Mouse (Mus musculus) midbrain, embryonic 12.5 days (tissue): Measurements from ENCODE around the gene Epsti1. TPM values are rescaled to one million over a fixed set of nuclear protein-coding genes. Genes with fewer than 3 reads are reported as not detected.
A peak's percentile ranks its signal among the peaks of the same experiment; 100 is the strongest.
"Not testable (repeated sequence)": the region's sequence is repeated elsewhere in the genome, so short reads cannot be mapped to it uniquely, and the experiment has no call there.

Source experiments
- ATAC-seq: fragments of 200-750 bp; cut with Nextera tagmentation; 2 replicates; pipeline ENCODE4 v1.8.0; 2017; ENCODE audit warnings: low read depth, moderate TSS enrichment, moderate library complexity; ENCODE audit not compliant: low FRiP score
- H3K27ac ChIP-seq: fragments of 300-500 bp; sonication (generic); replicated peaks from 2 replicates; pipeline ENCODE4 v1.5.1; 2016; ENCODE audit warnings: mild to moderate bottlenecking
- H3K27me3 ChIP-seq: fragments of 300-500 bp; sonication (generic); 2 replicates; pipeline ENCODE4 v1.6.1; 2016; ENCODE audit warnings: mild to moderate bottlenecking
- H3K36me3 ChIP-seq: fragments of 300-500 bp; sonication (generic); 2 replicates; pipeline ENCODE4 v1.6.1; 2016
- H3K4me1 ChIP-seq: fragments of 300-500 bp; sonication (generic); 2 replicates; pipeline ENCODE4 v1.6.1; 2016
- H3K4me2 ChIP-seq: fragments of 300-500 bp; sonication (generic); replicated peaks from 2 replicates; pipeline ENCODE4 v1.6.1; 2016; ENCODE audit warnings: mild to moderate bottlenecking, moderate library complexity
- H3K4me3 ChIP-seq: fragments of 300-500 bp; sonication (generic); 2 replicates; pipeline ENCODE4 v1.5.1; 2016; ENCODE audit warnings: mild to moderate bottlenecking
- H3K9ac ChIP-seq: fragments of 300-500 bp; sonication (generic); replicated peaks from 2 replicates; pipeline ENCODE4 v1.6.1; 2016; ENCODE audit warnings: mild to moderate bottlenecking, moderate library complexity
- H3K9me3 ChIP-seq: fragments of 300-500 bp; sonication (generic); 2 replicates; pipeline ENCODE4 v1.6.1; 2016; ENCODE audit warnings: mild to moderate bottlenecking
- WGBS: fragments of 180-500 bp; shearing (Covaris S2); methylation state at CpG from one replicate; pipeline ENCODE4 v1.1.7; 2016; 5-methylcytosine and 5-hydroxymethylcytosine counted together
- polyA plus RNA-seq: library from polyadenylated mRNA; unstranded; fragments of >200 nt; fragmentation: Nextera tagmentation; extraction: Ambion mirVana; gene quantifications from 2 replicates; pipeline ENCODE4 v1.2.1, GENCODE M21; 2016

Epsti1 gene
- 0.16 and 0.52 TPM in 2 replicates for polyA plus RNA-seq

DNA sequence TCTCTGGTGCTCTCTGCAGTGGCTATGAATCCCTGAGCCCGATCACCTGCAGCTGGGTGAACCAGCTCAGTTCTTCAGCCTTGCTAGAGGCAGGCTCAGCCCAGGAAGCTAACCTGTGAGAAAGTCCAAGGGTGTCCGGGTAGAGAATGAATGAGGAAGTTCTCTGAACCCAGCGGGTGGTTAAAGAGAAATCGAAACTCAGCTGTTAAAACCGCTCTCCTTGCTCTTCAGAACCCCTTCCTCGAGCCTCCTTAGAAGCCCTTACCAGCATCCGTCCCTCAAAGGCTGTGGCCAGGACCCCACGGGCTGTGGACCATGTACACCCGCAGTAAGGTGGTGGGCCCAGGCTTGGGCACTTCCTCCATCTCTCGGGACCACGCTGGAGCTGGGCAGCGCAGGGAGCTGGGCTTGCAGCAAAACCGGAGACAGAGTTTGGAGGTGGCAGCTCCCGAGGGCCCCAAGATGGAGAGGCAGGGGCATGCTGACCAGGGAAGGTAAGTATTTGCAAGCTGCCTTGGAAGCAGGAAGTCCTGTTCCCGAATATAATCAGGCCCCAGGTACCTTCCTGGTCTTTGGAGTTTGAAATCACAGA, at the start of gene Epsti1:
TSS of gene Epsti1 (plus strand) at position 69 of the 592 bp plus-strand sequence.
- no peaks in the 10 kb centered on the region for H3K36me3 ChIP-seq
- no peak within 1 kb of the TSS for H3K27ac ChIP-seq
- H3K4me1 ChIP-seq: no peaks in the 10 kb centered on the region; the same call in 1 of the 2 replicates
- no peaks in the 10 kb centered on the region for H3K27me3 ChIP-seq
- no peak within 1 kb of the TSS for H3K9ac ChIP-seq
- H3K4me3 ChIP-seq: no peak within 1 kb of the TSS
- 66% methylated on average over 15 of the region's 15 CpGs for WGBS
- ATAC-seq: no peak
- H3K9me3 ChIP-seq: no peaks in the 10 kb centered on the region
- no peak within 1 kb of the TSS for H3K4me2 ChIP-seq

DNA sequence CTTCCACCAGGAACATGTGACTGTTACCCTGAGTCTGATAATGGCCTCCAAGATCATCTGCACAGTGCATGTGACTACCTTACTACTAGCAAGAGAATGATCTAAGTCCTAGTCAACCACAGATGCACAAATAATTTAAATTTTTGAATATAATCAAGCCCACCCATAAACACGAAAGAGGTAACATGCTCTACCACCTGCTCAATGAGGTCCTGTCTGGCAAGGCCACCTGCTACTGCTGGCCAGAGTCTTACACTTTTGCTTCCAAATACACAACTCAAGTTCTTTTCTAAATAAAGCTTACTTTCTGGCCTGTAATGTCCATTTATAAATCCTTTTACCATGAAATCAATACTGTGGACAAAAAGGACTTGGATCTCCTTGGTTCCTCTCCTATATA, 44.1 kb upstream of the Epsti1 start:
- no peak overlapping the region for H3K4me2 ChIP-seq
- H3K36me3 ChIP-seq: peaks cover 3% of the 10 kb centered on the region; the same call in 1 of the 2 replicates
- WGBS: 93% methylated on average over 1 of the region's 1 CpGs
- no peak for ATAC-seq
- no peaks in the 10 kb centered on the region for H3K9me3 ChIP-seq
- no peaks in the 10 kb centered on the region for H3K27me3 ChIP-seq
- H3K4me1 ChIP-seq: peaks cover 8% of the 10 kb centered on the region
- H3K27ac ChIP-seq: no peak overlapping the region
- no peak overlapping the region for H3K9ac ChIP-seq
- H3K4me3 ChIP-seq: no peak overlapping the region

DNA sequence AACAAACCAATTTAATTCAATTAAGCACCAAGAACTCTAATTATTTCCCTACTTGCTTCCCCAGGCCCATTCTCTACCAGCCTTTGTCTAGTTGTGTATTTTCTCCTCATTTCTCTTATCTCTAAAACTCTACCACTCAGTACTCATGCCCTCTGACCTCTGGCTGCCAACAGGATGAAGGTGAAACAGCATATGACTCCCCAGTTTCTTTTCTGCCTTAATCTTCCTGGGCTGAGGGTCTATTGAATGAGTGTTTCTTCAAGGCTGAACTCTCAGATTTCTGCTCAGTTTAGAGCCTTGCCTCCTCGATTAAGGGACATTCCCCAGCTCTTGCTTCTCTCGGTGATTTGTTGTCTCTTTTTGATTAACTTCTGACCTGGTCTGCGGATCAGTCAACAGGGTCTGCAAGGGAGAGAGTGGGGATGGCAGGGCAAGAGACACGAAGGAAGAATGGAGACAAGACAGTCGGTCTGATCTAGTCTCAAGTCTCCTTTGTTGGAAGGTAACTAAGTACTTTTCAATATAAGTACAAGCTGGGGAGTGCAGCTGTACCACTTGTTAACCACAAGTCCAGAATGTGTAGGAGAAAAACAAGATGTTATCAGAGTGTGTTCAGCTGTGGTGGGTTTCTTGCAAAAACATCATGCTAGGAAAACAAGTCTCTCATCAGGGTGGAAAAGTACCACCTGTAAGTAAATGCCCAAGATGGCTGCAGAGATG, 43.0 kb upstream of the Epsti1 start:
- no peak overlapping the region for H3K4me3 ChIP-seq
- H3K4me2 ChIP-seq: no peak overlapping the region
- no peak for ATAC-seq
- peaks cover 8% of the 10 kb centered on the region for H3K4me1 ChIP-seq
- no peaks in the 10 kb centered on the region for H3K9me3 ChIP-seq
- 59% methylated on average over 5 of the region's 5 CpGs for WGBS
- no peak overlapping the region for H3K9ac ChIP-seq
- no peaks in the 10 kb centered on the region for H3K36me3 ChIP-seq
- no peak overlapping the region for H3K27ac ChIP-seq
- H3K27me3 ChIP-seq: no peaks in the 10 kb centered on the region

DNA sequence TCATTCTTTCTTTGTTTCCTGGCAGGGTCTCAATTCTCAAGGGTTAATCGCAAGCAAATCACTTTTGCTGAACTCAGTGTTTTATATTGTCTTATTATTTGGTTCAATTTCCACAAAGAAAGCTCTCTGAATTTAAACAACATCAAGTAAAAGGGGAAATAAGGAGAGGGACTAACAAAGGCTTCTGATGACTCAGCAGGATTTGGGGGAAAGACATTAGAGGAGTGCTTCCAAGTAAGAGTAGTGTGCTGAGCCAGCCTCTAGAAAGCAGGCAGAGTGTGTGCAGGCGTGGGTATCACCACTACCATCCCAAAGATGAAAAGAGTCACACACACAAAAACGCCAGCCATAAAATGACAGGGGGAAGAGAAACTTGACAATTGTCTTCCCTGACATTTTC, 40.0 kb upstream of the Epsti1 start:
- Histone ChIP-seq H3K9ac (no peak overlapping the region), H3K9me3 (no peaks in the 10 kb centered on the region), H3K27ac (no peak overlapping the region), H3K27me3 (no peaks in the 10 kb centered on the region), H3K4me3 (no peak overlapping the region), H3K4me1 (peaks cover 8% of the 10 kb centered on the region), H3K4me2 (no peak overlapping the region), H3K36me3 (no peaks in the 10 kb centered on the region)
- ATAC-seq: no peak
- 67% methylated on average over 3 of the region's 3 CpGs for WGBS

DNA sequence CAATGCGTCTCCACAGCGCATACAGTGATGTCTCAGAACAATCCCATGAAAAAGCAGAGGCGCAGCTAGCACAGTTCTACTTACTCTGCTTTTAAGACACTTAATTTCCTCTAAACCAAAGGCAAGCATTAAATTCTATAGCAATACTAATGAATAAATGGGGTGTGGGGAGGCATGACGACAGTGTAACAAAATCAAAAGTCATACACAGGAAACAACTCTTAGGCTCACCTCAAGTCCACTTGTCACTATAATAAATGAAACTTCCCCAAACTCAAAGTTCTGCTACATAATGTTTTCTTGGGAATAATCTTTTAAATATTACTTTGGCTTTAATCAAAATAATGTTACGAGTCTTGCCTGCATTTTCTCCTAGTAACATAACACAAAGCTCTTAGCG, 39.5 kb upstream of the Epsti1 start:
- Histone ChIP-seq H3K4me3 (no peak overlapping the region), H3K9ac (no peak overlapping the region), H3K36me3 (no peaks in the 10 kb centered on the region), H3K4me1 (peaks cover 8% of the 10 kb centered on the region), H3K27ac (no peak overlapping the region), H3K27me3 (no peaks in the 10 kb centered on the region), H3K9me3 (no peaks in the 10 kb centered on the region), H3K4me2 (no peak overlapping the region)
- 92% methylated on average over 6 of the region's 6 CpGs for WGBS
- ATAC-seq: no peak

DNA sequence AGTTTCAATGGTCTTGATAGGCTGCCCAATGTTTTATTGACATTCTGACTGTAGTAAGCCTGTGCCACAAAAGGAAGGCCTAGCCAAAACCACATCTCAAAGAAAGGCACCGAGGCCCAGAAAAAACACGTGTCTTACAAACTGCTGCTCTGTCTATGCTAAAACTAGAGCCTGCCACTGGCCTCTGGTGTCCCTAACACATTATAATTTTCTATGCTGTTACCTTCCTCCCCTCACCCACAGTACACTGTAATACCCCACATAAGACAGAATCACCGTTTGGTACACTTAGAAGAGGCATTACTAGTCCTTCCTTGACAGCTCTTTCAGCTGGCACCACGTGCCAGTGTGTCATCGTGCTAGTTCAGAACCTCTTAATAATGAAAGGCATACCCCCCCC, 36.4 kb upstream of the Epsti1 start:
- Histone ChIP-seq H3K4me1 (peaks cover 8% of the 10 kb centered on the region), H3K27me3 (no peaks in the 10 kb centered on the region), H3K4me3 (no peak overlapping the region), H3K36me3 (no peaks in the 10 kb centered on the region), H3K4me2 (no peak overlapping the region), H3K9me3 (no peaks in the 10 kb centered on the region), H3K27ac (no peak overlapping the region), H3K9ac (no peak overlapping the region)
- 98% methylated on average over 5 of the region's 5 CpGs for WGBS
- no peak for ATAC-seq

DNA sequence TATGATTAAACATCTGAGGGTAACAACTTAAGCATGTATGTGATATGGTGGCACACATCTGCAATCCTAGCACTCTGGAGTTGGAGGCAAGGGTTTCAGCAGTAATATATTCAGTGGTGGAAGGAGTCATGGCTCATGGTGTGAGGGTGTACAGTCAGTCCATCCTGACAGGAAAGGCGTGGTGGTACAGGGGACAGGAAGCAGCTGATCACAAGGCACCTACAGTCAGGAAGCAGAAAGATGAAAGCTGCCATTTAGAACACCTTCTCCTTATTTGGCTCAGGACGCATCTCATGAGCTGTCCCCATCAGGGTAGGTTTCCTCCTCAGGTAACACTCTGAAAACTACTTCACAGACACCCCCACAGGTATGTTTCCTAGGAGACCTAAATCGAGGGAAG, 33.1 kb upstream of the Epsti1 start:
- Histone ChIP-seq H3K27ac (no peak overlapping the region), H3K9me3 (no peaks in the 10 kb centered on the region)
- ATAC-seq: no peak

DNA sequence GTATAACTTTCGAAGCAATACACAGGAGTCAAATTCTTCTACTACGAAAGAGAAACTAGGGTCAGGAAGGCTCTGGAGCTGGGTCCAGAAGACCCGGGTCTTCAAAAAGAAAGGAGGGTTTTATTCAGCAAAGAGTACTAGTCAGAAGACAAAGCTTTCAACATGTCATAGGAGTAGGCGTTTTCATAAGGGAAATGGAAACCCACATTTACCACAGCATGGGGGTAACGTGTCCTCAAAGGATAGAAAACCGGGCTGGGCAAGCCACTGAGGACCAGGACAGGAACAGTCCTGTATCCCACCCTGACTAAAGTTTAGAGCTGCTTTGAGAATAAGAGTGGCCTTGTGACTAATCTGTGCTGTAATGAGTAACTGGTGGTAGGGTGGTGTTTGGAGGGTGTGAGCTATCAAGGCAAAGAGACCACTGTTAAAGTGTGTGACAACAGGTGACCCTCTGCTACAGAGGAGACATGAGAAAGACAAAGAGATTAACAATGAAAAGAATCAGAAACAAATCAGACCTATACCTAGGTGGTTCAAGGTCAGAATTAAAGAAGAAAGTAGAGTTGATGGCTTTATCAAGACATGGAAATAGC, 32.6 kb upstream of the Epsti1 start:
- 91% methylated on average over 6 of the region's 6 CpGs for WGBS
- H3K27ac ChIP-seq: no peak overlapping the region
- 0 out of 2 replicates have a peak, but pooled peaks cover 3% of the 10 kb centered on the region for H3K4me1 ChIP-seq
- ATAC-seq: no peak
- H3K4me2 ChIP-seq: no peak overlapping the region
- no peak overlapping the region for H3K4me3 ChIP-seq
- no peak overlapping the region for H3K9ac ChIP-seq
- no peaks in the 10 kb centered on the region for H3K9me3 ChIP-seq
- H3K36me3 ChIP-seq: no peaks in the 10 kb centered on the region
- H3K27me3 ChIP-seq: no peaks in the 10 kb centered on the region

More for the DNA sequence above, 33.1 kb upstream of the Epsti1 start:
- no peak overlapping the region for H3K9ac ChIP-seq
- no peak overlapping the region for H3K4me2 ChIP-seq
- no peaks in the 10 kb centered on the region for H3K36me3 ChIP-seq
- H3K27me3 ChIP-seq: no peaks in the 10 kb centered on the region
- no peak overlapping the region for H3K4me3 ChIP-seq
- WGBS: 96% methylated on average over 3 of the region's 3 CpGs
- 0 out of 2 replicates have a peak, but pooled peaks cover 3% of the 10 kb centered on the region for H3K4me1 ChIP-seq

DNA sequence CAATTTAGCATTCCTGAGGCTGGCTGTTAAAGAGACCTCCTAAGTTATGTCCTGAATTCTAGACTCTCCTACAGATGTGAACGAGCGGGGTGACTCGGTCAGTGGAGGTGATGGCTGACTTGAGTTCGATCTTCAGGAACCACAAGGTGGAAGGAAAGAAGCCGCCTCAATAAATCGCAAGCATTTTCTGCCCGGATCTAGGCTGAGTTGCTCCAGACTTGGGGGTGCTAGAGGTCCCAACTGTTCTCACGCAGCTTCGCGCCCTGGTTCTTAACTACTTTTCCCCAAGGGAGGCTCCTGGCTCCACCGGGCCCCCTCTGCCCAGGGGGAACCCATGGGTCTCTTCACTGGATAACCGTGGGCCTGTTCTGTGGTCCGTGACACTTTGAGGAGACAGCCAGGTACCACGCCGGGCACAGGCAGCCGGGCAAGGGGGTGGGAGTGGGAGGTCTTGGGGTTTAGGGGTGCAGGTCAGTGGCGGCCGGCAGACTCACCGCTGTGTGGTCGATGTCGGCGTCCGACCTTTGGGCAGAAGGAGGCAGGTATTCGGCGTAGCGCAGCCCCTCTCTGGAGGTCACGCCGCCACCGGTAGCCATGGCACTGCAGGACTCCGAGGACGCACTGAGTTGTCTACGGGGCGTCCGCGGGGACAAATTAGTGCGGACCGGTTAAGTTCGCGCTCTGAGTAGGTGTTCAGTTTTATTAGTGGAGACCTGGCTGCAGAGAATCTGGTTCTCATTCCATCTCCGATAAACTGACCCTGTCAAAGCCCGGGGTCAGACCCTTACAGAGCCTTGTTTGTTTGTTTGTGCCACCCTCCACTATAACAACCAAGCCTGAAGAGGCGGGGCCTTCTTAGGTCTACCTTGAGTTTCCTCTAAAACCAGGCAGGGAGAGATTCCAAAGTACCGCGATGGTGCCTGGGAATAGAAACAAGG, 29.5 kb upstream of the Epsti1 start, which contains the start of gene Dnajc15:
TSS of gene Dnajc15 (minus strand) at position 822 of the 938 bp plus-strand sequence.
- Histone ChIP-seq H3K4me2 (peak within 1 kb of the TSS; percentile 80), H3K27me3 (no peaks in the 10 kb centered on the region), H3K9ac (peak within 1 kb of the TSS; percentile 89), H3K36me3 (no peaks in the 10 kb centered on the region), H3K4me3 (peak within 1 kb of the TSS; percentile 90), H3K27ac (no peak within 1 kb of the TSS), H3K9me3 (no peaks in the 10 kb centered on the region), H3K4me1 (0 out of 2 replicates have a peak, but pooled peaks cover 3% of the 10 kb centered on the region)
- WGBS: 2% methylated on average over 44 of the region's 44 CpGs
- peak; percentile 89 for ATAC-seq

DNA sequence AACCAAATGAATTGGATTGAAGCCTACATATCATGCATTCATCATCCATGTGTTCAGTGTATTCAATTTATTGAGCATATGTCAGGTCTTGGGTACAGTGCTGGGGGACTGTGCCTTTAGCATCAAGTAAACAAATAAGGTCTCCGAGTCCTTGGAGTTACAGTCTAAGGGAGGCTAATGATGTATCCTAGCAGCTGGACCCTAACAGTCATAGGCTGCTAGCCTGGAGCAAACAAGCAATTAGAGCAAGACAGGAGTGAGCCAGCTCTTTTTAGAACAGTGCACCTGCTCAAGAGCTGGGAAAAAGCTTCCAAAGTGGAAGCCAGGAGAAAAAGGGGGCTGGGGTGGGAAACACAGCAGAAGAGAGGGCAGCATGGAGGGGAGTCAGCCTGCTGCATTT, 27.8 kb upstream of the Epsti1 start:
- 96% methylated on average over 1 of the region's 1 CpGs for WGBS
- Histone ChIP-seq H3K27ac (no peak overlapping the region), H3K4me3 (no peak overlapping the region), H3K9me3 (no peaks in the 10 kb centered on the region), H3K9ac (no peak overlapping the region), H3K27me3 (no peaks in the 10 kb centered on the region), H3K4me2 (no peak overlapping the region), H3K36me3 (no peaks in the 10 kb centered on the region), H3K4me1 (0 out of 2 replicates have a peak, but pooled peaks cover 3% of the 10 kb centered on the region)
- no peak for ATAC-seq

DNA sequence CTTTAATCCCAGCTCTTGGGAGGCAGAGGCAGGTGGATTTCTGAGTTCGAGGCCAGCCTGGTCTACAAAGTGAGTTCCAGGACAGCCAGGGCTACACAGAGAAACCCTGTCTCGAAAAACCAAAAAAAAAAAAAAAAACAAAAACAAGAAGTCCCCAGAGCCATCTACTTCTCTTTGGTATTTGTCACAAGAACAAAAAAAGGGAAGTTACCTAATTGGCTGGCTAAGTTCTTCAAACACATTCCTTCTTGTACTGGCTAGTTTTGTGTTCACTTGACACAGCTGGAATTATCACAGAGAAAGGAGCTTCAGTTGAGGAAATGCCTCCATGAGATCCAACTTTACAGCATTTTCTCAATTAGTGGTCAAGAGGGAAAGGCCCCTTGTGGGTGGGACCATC, 26.2 kb upstream of the Epsti1 start:
- 56% methylated on average over 2 of the region's 2 CpGs for WGBS
- not testable (repeated sequence) for H3K36me3 ChIP-seq, H3K4me2 ChIP-seq, H3K4me1 ChIP-seq, H3K9me3 ChIP-seq, H3K4me3 ChIP-seq, ATAC-seq, H3K27me3 ChIP-seq, H3K9ac ChIP-seq, H3K27ac ChIP-seq
